Mouse (Mus musculus): ENCODE results near the gene Neurl1a. TPM values are rescaled to one million over a fixed set of nuclear protein-coding genes. Genes with fewer than 3 reads are reported as not detected.

Gene Neurl1a
- polyA plus RNA-seq, 1 experiment = 4.6 TPM

DNA sequence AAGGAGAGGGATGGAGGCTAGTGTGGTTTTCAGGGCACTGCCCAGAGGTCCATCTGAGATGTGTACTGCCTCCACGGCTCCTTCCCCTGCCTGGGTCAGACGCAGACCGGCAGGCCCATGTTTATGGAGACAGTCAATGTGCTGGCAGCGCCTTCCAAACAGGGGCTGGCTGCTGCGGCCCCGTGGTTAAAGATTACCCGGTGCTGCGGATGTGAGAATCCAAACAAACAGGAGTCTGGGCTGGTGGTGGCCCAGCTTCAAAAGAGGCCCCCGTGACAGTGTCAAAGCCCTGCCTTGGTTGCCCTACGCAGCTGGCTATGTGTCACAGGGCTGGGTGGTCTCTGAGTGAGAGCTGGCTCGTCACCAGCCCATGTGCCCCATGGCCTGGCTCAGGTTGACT lies 69.2 kb downstream of the Neurl1a start:
- no peak overlapping the region for H3K27ac ChIP-seq (ENCODE audit: control insufficient read depth, insufficient read depth, low read depth, low read length, poor library complexity)
- H3K4me3 ChIP-seq (replicated peaks; ENCODE audit: control insufficient read depth, low read depth, low read length) = no peak overlapping the region
- H3K4me1 ChIP-seq (ENCODE audit: control insufficient read depth, insufficient read depth, low read length) = no peaks in the 10 kb centered on the region
- 75% methylated on average over 11 of the region's 11 CpGs for WGBS
- no peak for TF ChIP-seq CTCF (IDR thresholded peaks at IDR 0.05; ENCODE audit: control insufficient read depth, insufficient read depth, low read length)
- TF ChIP-seq POLR2A (IDR thresholded peaks at IDR 0.05; ENCODE audit: borderline replicate concordance, control insufficient read depth, low read depth, low read length) = no peak

DNA sequence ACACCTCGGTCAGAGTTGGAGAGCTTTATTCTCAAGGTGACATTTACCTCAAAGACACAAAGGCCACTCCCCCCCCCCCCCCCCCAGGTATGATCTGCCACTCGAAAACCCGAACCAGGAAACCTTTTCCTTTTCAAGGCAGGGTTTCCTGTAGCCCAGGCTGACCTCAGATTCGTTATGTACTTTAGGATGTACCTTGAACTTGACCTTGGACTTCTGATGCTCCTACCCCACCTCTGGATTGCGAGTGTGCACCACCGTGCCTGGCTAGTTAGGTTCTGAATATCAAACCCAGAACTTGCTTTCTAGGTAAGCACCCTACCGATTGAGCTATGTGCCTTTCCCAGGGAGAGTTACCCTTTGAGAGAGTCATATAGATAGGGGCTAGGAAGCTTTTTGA lies 69.7 kb downstream of the Neurl1a start:
- Histone ChIP-seq H3K27ac (ENCODE audit: control insufficient read depth, insufficient read depth, low read depth, low read length, poor library complexity) (no peak overlapping the region), H3K4me3 (replicated peaks; ENCODE audit: control insufficient read depth, low read depth, low read length) (no peak overlapping the region), H3K4me1 (ENCODE audit: control insufficient read depth, insufficient read depth, low read length) (no peaks in the 10 kb centered on the region)
- TF ChIP-seq CTCF (IDR thresholded peaks at IDR 0.05; ENCODE audit: control insufficient read depth, insufficient read depth, low read length) (no peak), POLR2A (IDR thresholded peaks at IDR 0.05; ENCODE audit: borderline replicate concordance, control insufficient read depth, low read depth, low read length) (no peak)
- WGBS = 66% methylated on average over 7 of the region's 7 CpGs

DNA sequence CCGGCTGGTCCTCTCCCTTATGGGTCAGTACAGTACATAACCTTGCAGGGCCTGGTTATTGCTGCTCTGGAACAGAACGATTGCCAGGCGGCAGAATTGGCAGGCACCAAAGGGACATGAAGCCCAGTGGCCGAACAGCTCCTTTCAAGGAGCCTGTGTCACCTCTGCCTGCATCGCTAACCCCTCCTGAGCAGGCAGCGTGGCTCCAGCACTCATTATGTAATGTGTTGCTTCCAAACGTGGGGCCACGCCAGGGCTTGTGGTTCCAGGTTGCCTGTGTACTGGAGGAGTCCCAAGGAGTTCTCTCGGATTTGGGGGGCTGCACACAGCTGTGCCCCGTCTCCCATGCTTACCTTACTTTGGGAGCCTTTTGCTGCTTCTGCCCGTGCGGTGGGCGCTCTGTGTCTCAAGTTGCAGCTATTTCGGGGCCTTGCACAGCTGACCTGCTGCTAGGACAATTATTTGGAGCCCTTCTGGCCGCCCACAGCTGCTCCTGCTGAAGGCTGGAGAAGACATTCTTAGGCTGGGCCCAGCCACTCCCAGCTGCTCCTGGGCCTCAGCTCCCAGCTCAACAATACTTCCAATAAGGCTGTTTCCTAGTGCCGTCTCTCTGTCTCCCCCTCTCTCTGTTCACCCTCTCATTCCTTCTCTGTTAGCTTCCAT lies 70.4 kb downstream of the Neurl1a start:
- Histone ChIP-seq H3K4me1 (ENCODE audit: control insufficient read depth, insufficient read depth, low read length) (no peaks in the 10 kb centered on the region), H3K4me3 (replicated peaks; ENCODE audit: control insufficient read depth, low read depth, low read length) (no peak overlapping the region), H3K27ac (ENCODE audit: control insufficient read depth, insufficient read depth, low read depth, low read length, poor library complexity) (no peak overlapping the region)
- no peak for TF ChIP-seq POLR2A (IDR thresholded peaks at IDR 0.05; ENCODE audit: borderline replicate concordance, control insufficient read depth, low read depth, low read length)
- TF ChIP-seq CTCF (IDR thresholded peaks at IDR 0.05; ENCODE audit: control insufficient read depth, insufficient read depth, low read length) = no peak
- 73% methylated on average over 16 of the region's 16 CpGs for WGBS

DNA sequence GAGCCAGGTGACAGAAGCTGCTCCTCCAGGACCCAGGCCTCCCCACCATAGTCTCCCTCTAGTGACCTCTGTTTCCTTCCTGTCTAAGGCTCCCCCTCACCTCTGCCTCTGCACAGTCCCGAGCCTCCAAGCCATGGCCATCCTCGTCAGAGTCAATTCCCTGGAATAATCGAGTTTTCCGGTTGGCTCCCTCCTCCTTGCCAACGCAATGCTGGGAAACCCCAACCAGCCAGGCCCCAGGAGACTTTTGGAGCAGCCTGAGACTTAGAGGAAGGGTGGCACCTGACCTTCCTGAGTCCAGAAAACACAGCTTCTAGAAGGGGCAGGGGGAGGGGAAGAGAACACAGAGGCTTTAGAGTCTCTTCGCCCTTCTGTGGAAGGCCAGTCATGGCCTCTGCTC lies 72.3 kb downstream of the Neurl1a start:
- H3K4me1 ChIP-seq (ENCODE audit: control insufficient read depth, insufficient read depth, low read length) = no peaks in the 10 kb centered on the region; the same call in 1 of the 2 replicates
- TF ChIP-seq CTCF (IDR thresholded peaks at IDR 0.05; ENCODE audit: control insufficient read depth, insufficient read depth, low read length) = no peak

DNA sequence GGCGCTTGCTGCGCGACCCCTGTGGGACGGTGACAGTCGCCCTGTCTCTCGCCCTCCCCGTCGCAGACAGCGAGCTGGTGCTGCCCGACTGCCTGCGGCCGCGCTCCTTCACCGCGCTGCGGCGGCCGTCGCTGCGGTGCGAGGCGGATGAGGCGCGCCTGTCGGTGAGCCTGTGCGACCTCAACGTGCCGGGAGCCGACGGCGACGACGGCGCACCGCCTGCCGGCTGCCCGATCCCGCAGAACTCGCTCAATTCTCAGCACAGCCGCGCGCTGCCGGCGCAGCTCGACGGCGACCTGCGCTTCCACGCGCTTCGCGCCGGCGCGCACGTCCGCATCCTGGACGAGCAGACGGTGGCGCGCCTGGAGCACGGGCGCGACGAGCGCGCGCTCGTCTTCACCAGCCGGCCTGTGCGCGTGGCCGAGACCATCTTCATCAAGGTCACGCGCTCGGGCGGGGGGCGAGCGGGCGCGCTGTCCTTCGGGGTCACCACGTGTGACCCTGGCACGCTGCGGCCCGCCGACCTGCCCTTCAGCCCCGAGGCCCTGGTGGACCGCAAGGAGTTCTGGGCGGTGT lies 74.5 kb downstream of the Neurl1a start:
- Histone ChIP-seq H3K27ac (ENCODE audit: control insufficient read depth, insufficient read depth, low read depth, low read length, poor library complexity) (peak overlapping the region; percentile 9; the same call in 1 of the 2 replicates), H3K4me1 (ENCODE audit: control insufficient read depth, insufficient read depth, low read length) (no peaks in the 10 kb centered on the region; the same call in 1 of the 2 replicates), H3K4me3 (replicated peaks; ENCODE audit: control insufficient read depth, low read depth, low read length) (no peak overlapping the region)
- WGBS = 12% methylated on average over 90 of the region's 90 CpGs
- TF ChIP-seq CTCF (IDR thresholded peaks at IDR 0.05; ENCODE audit: control insufficient read depth, insufficient read depth, low read length) (no peak), POLR2A (IDR thresholded peaks at IDR 0.05; ENCODE audit: borderline replicate concordance, control insufficient read depth, low read depth, low read length) (no peak)

More for the DNA sequence above, 72.3 kb downstream of the Neurl1a start:
- no peak overlapping the region for H3K4me3 ChIP-seq (replicated peaks; ENCODE audit: control insufficient read depth, low read depth, low read length)
- WGBS = 58% methylated on average over 6 of the region's 6 CpGs
- H3K27ac ChIP-seq (ENCODE audit: control insufficient read depth, insufficient read depth, low read depth, low read length, poor library complexity) = no peak overlapping the region

DNA sequence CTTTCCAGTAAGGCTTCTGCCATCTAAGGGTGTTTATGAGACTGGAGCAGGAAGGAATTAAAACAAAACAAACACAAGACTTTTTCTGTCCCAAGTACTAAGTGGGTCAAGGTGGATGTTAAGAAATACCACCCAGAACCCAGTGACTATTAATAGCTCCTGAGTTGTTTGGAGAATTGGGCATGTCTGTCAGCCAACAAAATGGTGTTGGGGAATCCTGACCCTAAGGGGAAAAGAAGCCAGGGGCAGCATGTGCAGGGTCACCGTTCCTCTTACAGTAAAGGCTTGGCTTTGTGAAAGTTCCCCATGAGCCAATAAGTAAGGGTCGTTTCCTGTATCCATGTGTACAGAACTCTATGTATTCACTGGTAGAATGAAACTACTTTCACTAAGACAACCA lies 76.4 kb downstream of the Neurl1a start:
- WGBS = 49% methylated on average over 2 of the region's 2 CpGs
- Histone ChIP-seq H3K27ac (ENCODE audit: control insufficient read depth, insufficient read depth, low read depth, low read length, poor library complexity) (no peak overlapping the region), H3K4me1 (ENCODE audit: control insufficient read depth, insufficient read depth, low read length) (no peaks in the 10 kb centered on the region; the same call in 1 of the 2 replicates), H3K4me3 (replicated peaks; ENCODE audit: control insufficient read depth, low read depth, low read length) (no peak overlapping the region)
- TF ChIP-seq POLR2A (IDR thresholded peaks at IDR 0.05; ENCODE audit: borderline replicate concordance, control insufficient read depth, low read depth, low read length) (no peak), CTCF (IDR thresholded peaks at IDR 0.05; ENCODE audit: control insufficient read depth, insufficient read depth, low read length) (no peak)

DNA sequence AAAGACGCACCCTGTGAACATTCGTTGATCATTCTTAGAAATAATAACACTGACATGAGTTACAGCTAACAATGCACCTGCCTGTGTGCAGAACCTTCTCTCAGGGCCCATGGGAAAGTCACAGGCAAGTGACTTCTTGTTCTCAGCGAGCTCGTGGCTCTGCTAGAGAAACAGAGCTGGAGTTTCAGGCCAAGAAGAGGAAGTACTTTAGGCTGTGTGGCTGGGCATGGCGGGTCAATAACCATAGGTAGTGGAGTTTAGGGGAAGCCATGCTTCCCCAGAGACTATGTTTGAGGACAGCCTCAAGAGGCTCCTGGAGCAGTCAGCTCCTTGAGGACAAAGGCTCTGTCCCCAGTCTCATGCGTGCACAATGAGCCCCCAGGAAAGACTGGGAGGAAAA lies 77.3 kb downstream of the Neurl1a start:
- 8% methylated on average over 6 of the region's 6 CpGs for WGBS
- no peak overlapping the region for H3K27ac ChIP-seq (ENCODE audit: control insufficient read depth, insufficient read depth, low read depth, low read length, poor library complexity)
- no peak overlapping the region for H3K4me3 ChIP-seq (replicated peaks; ENCODE audit: control insufficient read depth, low read depth, low read length)
- H3K4me1 ChIP-seq (ENCODE audit: control insufficient read depth, insufficient read depth, low read length) = no peaks in the 10 kb centered on the region; the same call in 1 of the 2 replicates
- TF ChIP-seq CTCF (IDR thresholded peaks at IDR 0.05; ENCODE audit: control insufficient read depth, insufficient read depth, low read length) (no peak), POLR2A (IDR thresholded peaks at IDR 0.05; ENCODE audit: borderline replicate concordance, control insufficient read depth, low read depth, low read length) (no peak)

DNA sequence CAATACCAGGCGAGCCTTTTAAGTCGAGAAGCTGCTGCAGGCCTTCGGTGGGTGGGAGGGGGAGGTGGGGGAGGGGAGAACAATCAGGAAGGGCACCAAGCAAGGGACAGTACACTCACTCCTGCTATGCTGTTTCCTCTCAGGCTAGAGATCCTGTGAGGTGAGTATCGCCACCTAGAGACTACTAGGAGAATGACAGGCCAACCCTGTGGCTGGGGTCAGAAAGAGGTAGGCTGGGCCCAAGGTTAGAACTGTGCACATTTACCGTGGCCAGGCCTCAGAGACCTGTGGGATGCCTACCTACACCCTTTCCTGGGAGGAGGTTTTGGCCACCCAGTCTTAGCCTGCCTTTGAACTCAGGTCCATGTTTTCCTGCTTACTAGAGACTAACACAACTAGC lies 81.0 kb downstream of the Neurl1a start:
- Histone ChIP-seq H3K27ac (ENCODE audit: control insufficient read depth, insufficient read depth, low read depth, low read length, poor library complexity) (no peak overlapping the region), H3K4me3 (replicated peaks; ENCODE audit: control insufficient read depth, low read depth, low read length) (no peak overlapping the region), H3K4me1 (ENCODE audit: control insufficient read depth, insufficient read depth, low read length) (no peaks in the 10 kb centered on the region)
- TF ChIP-seq CTCF (IDR thresholded peaks at IDR 0.05; ENCODE audit: control insufficient read depth, insufficient read depth, low read length) = peak; percentile 55; the same call in 1 of the 2 replicates
- TF ChIP-seq POLR2A (IDR thresholded peaks at IDR 0.05; ENCODE audit: borderline replicate concordance, control insufficient read depth, low read depth, low read length) = no peak
- 29% methylated on average over 5 of the region's 5 CpGs for WGBS

Data from bone marrow, adult 2 months (tissue).